Mouse (Mus musculus) liver, embryonic 13.5 days (tissue): ENCODE measurements at regions not wholly inside any gene's neighbourhood (a gene's known extent, or its start where the extent isn't known, plus 50 kb on each side); places are given as distances from the start of the nearest gene placed in this dataset.

ENCODE experiments used
- ATAC-seq: fragments of 200-750 bp; cut with Nextera tagmentation; 2 replicates; pipeline ENCODE4 v1.8.0; 2017; ENCODE audit warnings: low read depth, mild to moderate bottlenecking, moderate number of reproducible peaks, moderate library complexity
- DNase-seq: peaks from one replicate; pipeline ENCODE4 v3.0.0; 2022
- H3K27ac ChIP-seq: fragments of 300-500 bp; sonication (generic); 2 replicates; pipeline ENCODE4 v1.5.1; 2015; ENCODE audit warnings: moderate library complexity, mild to moderate bottlenecking, inconsistent platforms
- H3K27me3 ChIP-seq: fragments of 300-500 bp; sonication (generic); 2 replicates; pipeline ENCODE4 v1.6.1; 2015; ENCODE audit warnings: mild to moderate bottlenecking, inconsistent platforms
- H3K36me3 ChIP-seq: fragments of 300-500 bp; sonication (generic); 2 replicates; pipeline ENCODE4 v1.6.1; 2015; ENCODE audit warnings: mild to moderate bottlenecking, inconsistent platforms
- H3K4me1 ChIP-seq: fragments of 300-500 bp; sonication (generic); replicated peaks from 2 replicates; pipeline ENCODE4 v1.6.1; 2015; ENCODE audit warnings: inconsistent platforms
- H3K4me2 ChIP-seq: fragments of 300-500 bp; sonication (generic); 2 replicates; pipeline ENCODE4 v1.6.1; 2015; ENCODE audit warnings: inconsistent platforms, mild to moderate bottlenecking, moderate library complexity
- H3K4me3 ChIP-seq: fragments of 300-500 bp; sonication (generic); replicated peaks from 2 replicates; pipeline ENCODE4 v1.5.1; 2015; ENCODE audit warnings: mild to moderate bottlenecking, inconsistent platforms
- H3K9ac ChIP-seq: fragments of 300-500 bp; sonication (generic); 2 replicates; pipeline ENCODE4 v1.6.1; 2015; ENCODE audit warnings: mild to moderate bottlenecking, inconsistent platforms
- H3K9me3 ChIP-seq: fragments of 300-500 bp; sonication (generic); replicated peaks from 2 replicates; pipeline ENCODE4 v1.6.1; 2016; ENCODE audit warnings: inconsistent platforms
- WGBS: fragments of 180-500 bp; shearing (Covaris S2); methylation state at CpG from one replicate; pipeline ENCODE4 v1.1.7; 2015; ENCODE audit not compliant: insufficient replicate concordance; 5-methylcytosine and 5-hydroxymethylcytosine counted together

GRCm38 (mm10) chr8:41964088-41964487, 547.2 kb upstream of the Frg1 start:
- Histone ChIP-seq H3K4me2 (no peak overlapping the region), H3K9ac (no peak overlapping the region), H3K27me3 (no peaks in the 10 kb centered on the region), H3K9me3 (no peaks in the 10 kb centered on the region), H3K4me3 (no peak overlapping the region), H3K36me3 (no peaks in the 10 kb centered on the region), H3K4me1 (no peaks in the 10 kb centered on the region), H3K27ac (no peak overlapping the region)
- no peak for ATAC-seq
- no peak for DNase-seq

DNA sequence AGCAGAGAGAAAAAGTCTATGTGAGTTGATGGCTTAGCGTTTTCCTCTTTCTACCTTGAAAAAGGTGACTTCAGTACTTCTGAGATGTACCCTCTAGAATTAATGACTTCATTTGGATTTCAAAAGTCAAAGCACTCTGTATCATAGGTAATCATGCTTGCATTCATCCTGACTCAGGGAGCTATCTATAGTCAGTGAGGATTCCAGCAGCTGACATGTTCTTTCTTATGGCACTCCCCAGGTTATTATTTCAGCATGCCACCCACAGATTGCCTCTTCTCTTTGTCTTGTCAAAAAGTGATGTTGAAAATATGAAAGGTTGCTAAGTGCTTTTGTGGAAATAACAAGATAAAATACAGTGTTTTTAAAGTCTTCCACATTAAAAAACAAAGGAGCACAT, 540.0 kb upstream of the Frg1 start:
- Histone ChIP-seq H3K4me2 (no peak overlapping the region), H3K27me3 (no peaks in the 10 kb centered on the region), H3K9ac (no peak overlapping the region), H3K27ac (no peak overlapping the region), H3K9me3 (no peaks in the 10 kb centered on the region), H3K4me1 (no peaks in the 10 kb centered on the region), H3K36me3 (no peaks in the 10 kb centered on the region), H3K4me3 (no peak overlapping the region)
- ATAC-seq (no peak), DNase-seq (no peak)
- 59% methylated on average over 1 of the region's 1 CpGs for WGBS

DNA sequence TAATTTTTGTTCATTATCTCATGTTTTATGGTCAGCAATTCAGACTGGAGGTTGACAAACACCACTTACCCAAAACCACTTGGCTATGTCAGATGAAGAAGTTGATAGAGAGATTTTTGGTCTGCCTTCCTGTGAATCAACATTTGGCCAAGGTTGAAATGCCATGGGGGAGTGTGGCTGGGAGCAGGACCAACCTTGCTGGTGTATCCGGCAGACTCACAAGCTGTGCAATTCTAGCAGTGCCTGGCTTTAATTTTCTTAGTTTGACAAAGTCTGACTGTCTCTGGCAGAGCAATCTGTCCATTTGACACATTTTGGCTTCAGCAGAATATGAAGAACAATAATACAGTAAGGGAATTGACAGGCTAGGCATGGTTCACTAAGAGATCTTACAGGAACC, 533.9 kb upstream of the Frg1 start:
- whole genome bisulfite sequencing = 66% methylated on average over 1 of the region's 1 CpGs
- Histone ChIP-seq H3K4me2 (no peak overlapping the region), H3K36me3 (no peaks in the 10 kb centered on the region), H3K9me3 (no peaks in the 10 kb centered on the region), H3K4me1 (no peaks in the 10 kb centered on the region), H3K27me3 (no peaks in the 10 kb centered on the region), H3K27ac (no peak overlapping the region), H3K4me3 (no peak overlapping the region), H3K9ac (no peak overlapping the region)
- DNase-seq = no peak
- ATAC-seq = no peak

DNA sequence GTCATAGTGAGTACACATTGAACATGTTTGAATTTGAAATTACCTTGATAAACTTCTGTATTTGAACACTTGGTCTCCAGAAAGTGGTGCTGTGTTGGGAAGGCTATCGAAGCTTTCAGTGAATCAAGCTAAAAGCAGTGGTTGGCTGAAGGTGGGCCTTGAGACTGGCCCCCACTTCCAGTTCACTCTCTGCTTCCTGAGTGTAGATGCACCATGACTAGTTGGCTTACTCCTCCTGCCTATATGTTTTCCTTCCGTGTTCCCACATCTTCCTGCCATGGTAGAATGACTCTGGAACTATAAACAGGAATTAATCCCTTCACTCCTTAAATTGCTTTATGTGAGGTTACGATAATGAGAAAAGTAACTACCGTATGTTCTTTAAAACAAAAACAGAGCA, 522.4 kb upstream of the Frg1 start:
- Histone ChIP-seq H3K4me1 (no peaks in the 10 kb centered on the region), H3K9me3 (no peaks in the 10 kb centered on the region), H3K4me2 (no peak overlapping the region), H3K4me3 (no peak overlapping the region), H3K36me3 (no peaks in the 10 kb centered on the region), H3K27me3 (no peaks in the 10 kb centered on the region), H3K9ac (no peak overlapping the region), H3K27ac (no peak overlapping the region)
- no peak for ATAC-seq
- 61% methylated on average over 4 of the region's 4 CpGs for WGBS
- no peak for DNase-seq

- ATAC-seq (no peak), DNase-seq (no peak)
- Histone ChIP-seq H3K4me2 (no peak overlapping the region), H3K27me3 (no peaks in the 10 kb centered on the region), H3K4me3 (no peak overlapping the region), H3K4me1 (no peaks in the 10 kb centered on the region), H3K36me3 (no peaks in the 10 kb centered on the region), H3K27ac (no peak overlapping the region), H3K9ac (no peak overlapping the region), H3K9me3 (no peaks in the 10 kb centered on the region; the same call in 1 of the 2 replicates)
- 72% methylated on average over 7 of the region's 7 CpGs for WGBS
These were observed 504.2 kb upstream of the Frg1 start for GRCm38 (mm10) chr8:41921106-41921505.

- Histone ChIP-seq H3K27ac (no peak overlapping the region), H3K27me3 (no peaks in the 10 kb centered on the region), H3K4me3 (no peak overlapping the region), H3K9me3 (no peaks in the 10 kb centered on the region; the same call in 1 of the 2 replicates), H3K4me1 (no peaks in the 10 kb centered on the region), H3K36me3 (no peaks in the 10 kb centered on the region), H3K4me2 (no peak overlapping the region), H3K9ac (no peak overlapping the region)
- DNase-seq (no peak), ATAC-seq (no peak)
- WGBS = 65% methylated on average over 3 of the region's 3 CpGs
These were observed 503.7 kb upstream of the Frg1 start for GRCm38 (mm10) chr8:41920536-41920935.

- Histone ChIP-seq H3K9ac (no peak overlapping the region), H3K27ac (no peak overlapping the region), H3K4me2 (no peak overlapping the region), H3K4me3 (no peak overlapping the region), H3K27me3 (no peaks in the 10 kb centered on the region), H3K9me3 (no peaks in the 10 kb centered on the region), H3K4me1 (no peaks in the 10 kb centered on the region), H3K36me3 (no peaks in the 10 kb centered on the region)
- WGBS = 38% methylated on average over 2 of the region's 2 CpGs
- ATAC-seq = no peak
- DNase-seq = no peak
These were observed 461.3 kb upstream of the Frg1 start for GRCm38 (mm10) chr8:41878029-41878748.

GRCm38 (mm10) chr8:41869681-41870356, 452.9 kb upstream of the Frg1 start:
- DNase-seq (no peak), ATAC-seq (no peak)
- Histone ChIP-seq H3K9ac (no peak overlapping the region), H3K36me3 (no peaks in the 10 kb centered on the region), H3K27me3 (no peaks in the 10 kb centered on the region), H3K9me3 (no peaks in the 10 kb centered on the region), H3K4me1 (no peaks in the 10 kb centered on the region), H3K4me3 (no peak overlapping the region), H3K27ac (no peak overlapping the region), H3K4me2 (no peak overlapping the region)
- 55% methylated on average over 3 of the region's 3 CpGs for WGBS

GRCm38 (mm10) chr8:41860918-41861317, 444.0 kb upstream of the Frg1 start:
- WGBS = 75% methylated on average over 7 of the region's 7 CpGs
- ATAC-seq (no peak), DNase-seq (no peak)

DNA sequence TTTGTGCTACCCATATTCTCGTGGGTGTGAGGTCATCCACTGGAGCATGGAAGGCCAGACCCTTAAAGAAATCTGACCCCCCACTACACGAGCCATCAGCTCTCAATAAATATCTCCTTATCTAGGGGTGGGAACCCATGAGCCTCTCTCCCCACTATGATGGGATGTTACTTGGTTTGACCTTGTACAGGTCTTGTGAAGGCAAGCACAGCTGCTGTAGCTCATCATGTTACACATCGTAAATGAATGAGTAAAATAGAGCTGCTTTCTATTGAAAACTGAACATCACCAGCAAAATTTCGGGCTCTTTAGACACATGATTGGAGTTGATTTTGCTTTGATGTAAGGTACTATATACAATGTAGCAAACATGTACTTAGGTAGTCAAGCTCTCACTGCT, 414.8 kb upstream of the Frg1 start:
- Histone ChIP-seq H3K36me3 (no peaks in the 10 kb centered on the region), H3K4me1 (no peaks in the 10 kb centered on the region), H3K9me3 (no peaks in the 10 kb centered on the region), H3K27ac (no peak overlapping the region), H3K4me3 (no peak overlapping the region), H3K9ac (no peak overlapping the region), H3K27me3 (no peaks in the 10 kb centered on the region), H3K4me2 (no peak overlapping the region)
- WGBS = 47% methylated on average over 4 of the region's 4 CpGs
- ATAC-seq (no peak), DNase-seq (no peak)

More at GRCm38 (mm10) chr8:41860918-41861317, 444.0 kb upstream of the Frg1 start:
- H3K9me3 ChIP-seq = no peaks in the 10 kb centered on the region
- no peaks in the 10 kb centered on the region for H3K27me3 ChIP-seq
- no peak overlapping the region for H3K4me3 ChIP-seq
- no peaks in the 10 kb centered on the region for H3K4me1 ChIP-seq
- no peak overlapping the region for H3K27ac ChIP-seq
- no peaks in the 10 kb centered on the region for H3K36me3 ChIP-seq
- no peak overlapping the region for H3K9ac ChIP-seq
- H3K4me2 ChIP-seq = no peak overlapping the region

GRCm38 (mm10) chr8:41830407-41830806, 413.5 kb upstream of the Frg1 start:
- H3K4me2 ChIP-seq = no peak overlapping the region
- H3K9ac ChIP-seq = no peak overlapping the region
- H3K27me3 ChIP-seq = no peaks in the 10 kb centered on the region
- DNase-seq = no peak
- no peak overlapping the region for H3K4me3 ChIP-seq
- ATAC-seq = no peak
- H3K36me3 ChIP-seq = no peaks in the 10 kb centered on the region
- H3K9me3 ChIP-seq = no peaks in the 10 kb centered on the region
- 62% methylated on average over 6 of the region's 6 CpGs for WGBS
- H3K27ac ChIP-seq = no peak overlapping the region
- H3K4me1 ChIP-seq = no peaks in the 10 kb centered on the region

- WGBS = 14% methylated on average over 7 of the region's 7 CpGs
- H3K27ac ChIP-seq = no peak overlapping the region
- ATAC-seq (no peak), DNase-seq (no peak)
- H3K4me3 ChIP-seq = no peak overlapping the region
- no peaks in the 10 kb centered on the region for H3K36me3 ChIP-seq
- no peak overlapping the region for H3K9ac ChIP-seq
- no peaks in the 10 kb centered on the region for H3K9me3 ChIP-seq
- H3K4me2 ChIP-seq = no peak overlapping the region
- no peaks in the 10 kb centered on the region for H3K27me3 ChIP-seq
- no peaks in the 10 kb centered on the region for H3K4me1 ChIP-seq
These were observed 408.1 kb upstream of the Frg1 start for GRCm38 (mm10) chr8:41824928-41825327.
